Mouse (Mus musculus): Measurements from ENCODE around the gene Spns2. TPM values are rescaled to one million over a fixed set of nuclear protein-coding genes. Genes with fewer than 3 reads are reported as not detected.

The Spns2 gene
- polyA plus RNA-seq, 1 experiment from 2014 or later: 8.5 TPM

GRCm38 (mm10) chr11:72419006-72419405 lies 70.7 kb downstream of the Spns2 start:
- Histone ChIP-seq H3K4me1 (ENCODE audit: insufficient read depth) (no peaks in the 10 kb centered on the region), H3K27ac (ENCODE audit: low read depth) (no peak overlapping the region), H3K4me3 (ENCODE audit: low read depth, low read length) (no peak overlapping the region), H3K36me3 (ENCODE audit: insufficient read depth) (no peaks in the 10 kb centered on the region), H3K9me3 (ENCODE audit: low read depth, low read length) (no peaks in the 10 kb centered on the region), H3K27me3 (ENCODE audit: insufficient read depth, low read length) (no peaks in the 10 kb centered on the region), H3K4me2 (no peak overlapping the region), H3K9ac (no peak overlapping the region)
- TF ChIP-seq CTCF (IDR thresholded peaks at IDR 0.05; ENCODE audit: low read depth): no peak
- no peak for ATAC-seq (ENCODE audit: insufficient read depth)
- DNase-seq: no peak
- WGBS: 83% methylated on average over 6 of the region's 6 CpGs

GRCm38 (mm10) chr11:72418227-72418626 lies 71.5 kb downstream of the Spns2 start:
- no peak overlapping the region for H3K27ac ChIP-seq (ENCODE audit: low read depth)
- H3K27me3 ChIP-seq (ENCODE audit: insufficient read depth, low read length): no peaks in the 10 kb centered on the region
- no peaks in the 10 kb centered on the region for H3K9me3 ChIP-seq (ENCODE audit: low read depth, low read length)
- no peak overlapping the region for H3K4me3 ChIP-seq (ENCODE audit: low read depth, low read length)
- TF ChIP-seq CTCF (IDR thresholded peaks at IDR 0.05; ENCODE audit: low read depth): no peak
- 44% methylated on average over 8 of the region's 8 CpGs for WGBS
- DNase-seq (no peak), ATAC-seq (ENCODE audit: insufficient read depth) (no peak)
- no peaks in the 10 kb centered on the region for H3K4me1 ChIP-seq (ENCODE audit: insufficient read depth)
- H3K36me3 ChIP-seq (ENCODE audit: insufficient read depth): no peaks in the 10 kb centered on the region
- H3K4me2 ChIP-seq: no peak overlapping the region
- H3K9ac ChIP-seq: no peak overlapping the region

DNA sequence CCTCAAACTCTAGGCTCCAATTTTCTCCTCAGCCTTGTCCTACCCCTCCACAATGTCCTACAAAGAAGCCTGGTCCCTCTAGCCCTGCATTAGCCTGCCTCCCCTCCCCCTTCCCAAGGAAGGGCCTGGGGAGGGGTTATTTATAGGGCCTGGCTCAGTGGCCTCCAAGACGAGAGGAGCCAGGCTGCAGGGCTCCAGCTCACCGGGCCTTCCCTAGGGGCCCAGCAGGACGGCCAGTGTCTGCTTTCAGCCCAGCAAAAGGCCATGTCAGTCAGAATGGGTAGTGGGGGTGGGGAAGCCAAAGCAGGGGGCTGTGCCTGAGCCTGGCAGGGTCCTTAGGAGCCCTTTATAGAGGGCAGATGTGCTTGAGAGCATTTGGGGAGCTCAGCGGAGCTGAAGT lies 72.3 kb downstream of the Spns2 start:
- no peaks in the 10 kb centered on the region for H3K27me3 ChIP-seq (ENCODE audit: insufficient read depth, low read length)
- no peaks in the 10 kb centered on the region for H3K4me1 ChIP-seq (ENCODE audit: insufficient read depth)
- no peak overlapping the region for H3K9ac ChIP-seq
- H3K4me3 ChIP-seq (ENCODE audit: low read depth, low read length): no peak overlapping the region
- TF ChIP-seq CTCF (IDR thresholded peaks at IDR 0.05; ENCODE audit: low read depth): no peak
- no peaks in the 10 kb centered on the region for H3K9me3 ChIP-seq (ENCODE audit: low read depth, low read length)
- ATAC-seq (ENCODE audit: insufficient read depth) (no peak), DNase-seq (no peak)
- H3K27ac ChIP-seq (ENCODE audit: low read depth): no peak overlapping the region
- WGBS: 42% methylated on average over 4 of the region's 4 CpGs
- H3K36me3 ChIP-seq (ENCODE audit: insufficient read depth): no peaks in the 10 kb centered on the region
- H3K4me2 ChIP-seq: no peak overlapping the region

DNA sequence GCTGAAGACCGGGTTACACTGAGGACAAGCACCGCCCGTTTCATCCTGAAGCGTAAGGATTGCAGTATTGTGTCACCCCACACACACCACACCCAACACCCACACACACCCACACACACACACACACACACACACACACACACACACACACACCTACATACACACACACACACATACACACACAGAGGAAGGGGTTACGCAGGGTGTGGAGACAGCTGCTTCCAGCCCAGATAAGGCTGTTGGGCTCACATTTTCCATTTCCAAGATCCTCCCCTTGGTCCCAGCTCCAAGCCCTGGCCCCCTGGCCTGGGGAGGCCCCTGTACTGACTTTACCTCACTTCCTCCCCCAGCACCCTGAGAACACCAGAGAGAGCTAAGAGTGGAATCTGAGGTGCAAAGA lies 73.0 kb downstream of the Spns2 start:
- Histone ChIP-seq H3K4me3 (ENCODE audit: low read depth, low read length) (no peak overlapping the region), H3K4me1 (ENCODE audit: insufficient read depth) (no peaks in the 10 kb centered on the region), H3K9me3 (ENCODE audit: low read depth, low read length) (no peaks in the 10 kb centered on the region), H3K27ac (ENCODE audit: low read depth) (no peak overlapping the region), H3K36me3 (ENCODE audit: insufficient read depth) (no peaks in the 10 kb centered on the region), H3K27me3 (ENCODE audit: insufficient read depth, low read length) (no peaks in the 10 kb centered on the region), H3K4me2 (no peak overlapping the region), H3K9ac (no peak overlapping the region)
- ATAC-seq (ENCODE audit: insufficient read depth): no peak
- 80% methylated on average over 5 of the region's 5 CpGs for WGBS
- TF ChIP-seq CTCF (IDR thresholded peaks at IDR 0.05; ENCODE audit: low read depth): no peak
- no peak for DNase-seq

DNA sequence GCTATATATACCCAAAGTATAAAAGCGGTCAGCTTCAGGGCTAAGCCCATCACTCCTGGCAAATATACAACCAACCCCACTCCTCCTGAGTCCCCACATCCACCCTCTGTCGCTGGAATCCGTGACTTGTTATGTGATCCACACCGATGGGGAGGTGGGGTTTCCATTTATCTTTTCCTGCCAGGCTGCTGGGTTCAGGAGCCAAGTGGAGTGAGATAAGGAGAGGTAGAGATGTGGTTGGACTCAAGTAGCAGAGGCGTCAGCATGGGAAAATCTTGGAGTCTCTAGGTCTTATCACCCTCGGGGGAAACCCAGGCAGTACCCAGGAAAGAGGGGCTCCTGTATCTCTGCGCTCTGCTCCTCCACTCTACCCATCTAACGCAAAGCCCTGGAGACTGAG lies 74.5 kb downstream of the Spns2 start:
- ATAC-seq (ENCODE audit: insufficient read depth) (no peak), DNase-seq (no peak)
- no peak for TF ChIP-seq CTCF (IDR thresholded peaks at IDR 0.05; ENCODE audit: low read depth)
- no peaks in the 10 kb centered on the region for H3K27me3 ChIP-seq (ENCODE audit: insufficient read depth, low read length)
- H3K9ac ChIP-seq: no peak overlapping the region
- H3K36me3 ChIP-seq (ENCODE audit: insufficient read depth): no peaks in the 10 kb centered on the region
- 49% methylated on average over 8 of the region's 8 CpGs for whole genome bisulfite sequencing
- H3K4me3 ChIP-seq (ENCODE audit: low read depth, low read length): no peak overlapping the region
- no peaks in the 10 kb centered on the region for H3K9me3 ChIP-seq (ENCODE audit: low read depth, low read length)
- no peak overlapping the region for H3K27ac ChIP-seq (ENCODE audit: low read depth)
- H3K4me2 ChIP-seq: no peak overlapping the region
- no peaks in the 10 kb centered on the region for H3K4me1 ChIP-seq (ENCODE audit: insufficient read depth)

- Histone ChIP-seq H3K9me3 (ENCODE audit: low read depth, low read length) (no peaks in the 10 kb centered on the region), H3K27me3 (ENCODE audit: insufficient read depth, low read length) (no peaks in the 10 kb centered on the region), H3K4me2 (no peak overlapping the region), H3K4me3 (ENCODE audit: low read depth, low read length) (no peak overlapping the region), H3K36me3 (ENCODE audit: insufficient read depth) (no peaks in the 10 kb centered on the region), H3K4me1 (ENCODE audit: insufficient read depth) (no peaks in the 10 kb centered on the region), H3K27ac (ENCODE audit: low read depth) (no peak overlapping the region), H3K9ac (no peak overlapping the region)
- no peak for ATAC-seq (ENCODE audit: insufficient read depth)
- WGBS: 70% methylated on average over 5 of the region's 5 CpGs
- DNase-seq: no peak
- TF ChIP-seq CTCF (IDR thresholded peaks at IDR 0.05; ENCODE audit: low read depth): no peak
These were observed 76.0 kb downstream of the Spns2 start for GRCm38 (mm10) chr11:72413601-72414190.

GRCm38 (mm10) chr11:72413016-72413415 lies 76.7 kb downstream of the Spns2 start:
- Histone ChIP-seq H3K36me3 (ENCODE audit: insufficient read depth) (no peaks in the 10 kb centered on the region), H3K4me3 (ENCODE audit: low read depth, low read length) (no peak overlapping the region), H3K27me3 (ENCODE audit: insufficient read depth, low read length) (no peaks in the 10 kb centered on the region), H3K9me3 (ENCODE audit: low read depth, low read length) (no peaks in the 10 kb centered on the region), H3K4me2 (no peak overlapping the region), H3K4me1 (ENCODE audit: insufficient read depth) (peaks cover 6% of the 10 kb centered on the region), H3K27ac (ENCODE audit: low read depth) (no peak overlapping the region), H3K9ac (no peak overlapping the region)
- DNase-seq (no peak), ATAC-seq (ENCODE audit: insufficient read depth) (no peak)
- 53% methylated on average over 7 of the region's 7 CpGs for WGBS
- no peak for TF ChIP-seq CTCF (IDR thresholded peaks at IDR 0.05; ENCODE audit: low read depth)
